Mouse (Mus musculus) frontal cortex, adult (tissue): ENCODE measurements around the gene Olfr78.
A peak's percentile ranks its signal among the peaks of the same experiment; 100 is the strongest.

Experiments
- ATAC-seq: cut with Nextera tagmentation; 2 replicates; pipeline ENCODE4 v1.9.2; 2017; ENCODE audit warnings: mild to moderate bottlenecking, moderate library complexity, mixed read lengths; ENCODE audit not compliant: low TSS enrichment

The Olfr78 gene

DNA sequence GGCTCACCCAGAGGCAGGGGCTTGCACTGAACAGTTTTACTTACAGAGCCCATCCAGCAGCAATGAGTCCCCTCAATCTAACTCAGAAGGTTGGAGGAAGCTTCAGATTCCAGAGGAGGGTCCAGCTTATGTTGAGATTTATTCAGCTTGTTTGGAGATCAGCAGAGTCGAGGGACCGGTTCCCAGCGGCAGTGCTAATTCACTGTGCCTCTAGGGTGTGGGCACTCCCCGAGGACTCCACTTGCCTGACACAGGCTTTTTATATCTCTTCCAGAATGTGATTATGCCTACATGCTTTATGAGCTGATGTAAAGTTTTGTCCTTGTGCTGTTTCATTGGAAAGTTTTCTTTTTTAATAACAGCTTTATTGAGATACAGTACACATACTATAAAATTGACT, at the start of gene Olfr78, which contains the start of gene Olfr560:
Gene Olfr78 (minus strand): TSS at position 206 of the 400 bp plus-strand sequence.
Gene Olfr560 (minus strand): TSS at position 101 of the 400 bp plus-strand sequence.
- ATAC-seq: peak; percentile 31; the same call in 1 of the 2 replicates

DNA sequence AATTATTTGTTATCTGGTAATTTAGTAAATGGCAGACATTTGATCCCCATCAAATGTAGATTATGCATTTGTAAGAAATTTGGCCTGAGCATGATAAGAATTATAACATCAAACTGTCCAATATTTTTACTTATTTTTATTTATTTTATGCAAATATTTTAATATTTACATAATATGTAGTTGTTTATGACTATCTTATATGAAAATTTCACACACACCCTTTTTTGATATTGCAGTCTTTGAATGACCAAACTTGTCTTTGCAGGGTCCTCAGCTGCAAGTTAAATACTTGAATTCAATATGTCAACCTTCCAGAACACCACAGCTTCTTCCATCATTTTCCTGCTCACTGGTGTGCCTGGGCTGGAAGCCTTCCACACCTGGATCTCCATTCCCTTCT, 43.9 kb upstream of the Olfr78 start, which contains the start of gene Olfr564:
Gene Olfr564 (plus strand): TSS at position 301 of the 400 bp plus-strand sequence.
- ATAC-seq: no peak

DNA sequence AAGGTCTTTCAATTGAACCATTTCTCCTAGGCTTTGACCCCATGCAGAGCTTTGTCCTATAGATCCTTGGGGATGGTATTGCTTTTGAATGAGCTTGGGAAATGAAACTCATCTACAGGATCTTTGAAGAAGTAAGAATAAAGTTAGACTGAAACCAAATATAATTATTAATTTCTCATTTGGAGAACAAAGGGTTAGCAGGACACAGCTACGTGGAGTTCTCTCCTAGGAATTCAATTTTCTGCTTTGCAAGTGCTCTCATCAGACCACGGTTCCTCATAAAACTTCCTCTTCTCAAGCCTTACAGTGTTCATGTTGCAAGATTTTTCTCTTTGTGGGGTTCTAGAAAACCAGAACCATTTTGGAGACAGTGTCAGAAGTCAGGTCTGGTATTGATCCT, 11.7 kb upstream of the Olfr78 start, which contains the start of gene Olfr561:
Gene Olfr561 (plus strand): TSS at position 301 of the 400 bp plus-strand sequence.
- no peak for ATAC-seq

DNA sequence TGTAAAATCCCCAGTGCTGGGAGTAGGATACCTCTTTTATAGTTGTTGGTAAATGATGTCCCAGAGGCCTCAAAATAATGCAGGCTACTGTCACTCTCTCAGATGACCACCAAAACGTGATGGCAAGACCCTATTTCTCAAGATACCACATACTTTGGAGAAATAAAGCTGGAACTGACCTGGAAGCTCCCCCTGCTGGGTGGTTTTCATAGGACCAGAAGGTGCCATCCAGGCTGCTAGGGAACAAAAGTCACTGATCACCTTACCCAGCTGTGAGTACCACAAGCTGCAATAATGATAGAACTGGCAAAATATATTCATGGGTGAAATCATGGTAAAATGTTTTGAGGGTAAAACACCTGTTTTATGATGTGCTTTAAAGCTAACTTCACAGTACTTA, 7.2 kb downstream of the Olfr78 start:
- no peak for ATAC-seq

DNA sequence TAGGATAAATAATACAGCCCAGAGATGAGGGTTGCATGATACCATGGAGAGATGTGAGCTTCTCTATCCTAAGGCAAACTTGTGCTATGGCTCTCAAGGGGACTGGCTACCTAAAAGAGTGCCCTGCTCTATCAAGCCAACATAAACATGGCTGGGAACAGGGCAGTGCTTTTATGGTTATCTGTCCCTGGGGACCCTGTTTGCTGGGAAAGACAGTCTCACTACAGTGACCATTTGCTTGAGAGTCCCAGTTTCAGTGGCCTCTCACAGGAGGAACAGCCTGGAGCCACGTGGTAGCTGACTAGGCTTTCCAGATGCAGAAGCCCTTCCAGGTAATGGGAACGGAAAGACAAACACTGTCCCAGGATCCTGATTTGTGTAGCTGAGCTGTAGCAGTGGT, 21.6 kb downstream of the Olfr78 start:
- ATAC-seq: no peak

DNA sequence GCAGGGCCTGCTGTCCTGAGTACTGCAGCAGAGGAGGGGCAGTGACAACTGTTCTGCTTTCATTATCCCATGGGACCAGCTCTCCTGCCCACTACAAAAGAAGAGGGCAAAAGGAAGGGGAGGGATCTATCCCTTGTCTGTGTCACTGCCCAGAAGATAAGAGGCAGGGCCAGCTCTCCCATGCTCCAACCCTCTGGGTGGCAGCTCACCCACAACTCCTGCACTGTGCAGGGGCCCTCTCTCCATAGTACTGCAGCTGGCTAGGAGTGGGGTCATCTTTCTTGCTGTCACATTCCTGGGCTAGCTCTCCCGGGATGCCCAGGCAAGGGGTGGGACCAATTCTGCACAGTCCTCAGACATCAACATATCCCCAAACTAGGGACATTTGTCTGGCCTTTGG, 25.5 kb downstream of the Olfr78 start:
- no peak for ATAC-seq

DNA sequence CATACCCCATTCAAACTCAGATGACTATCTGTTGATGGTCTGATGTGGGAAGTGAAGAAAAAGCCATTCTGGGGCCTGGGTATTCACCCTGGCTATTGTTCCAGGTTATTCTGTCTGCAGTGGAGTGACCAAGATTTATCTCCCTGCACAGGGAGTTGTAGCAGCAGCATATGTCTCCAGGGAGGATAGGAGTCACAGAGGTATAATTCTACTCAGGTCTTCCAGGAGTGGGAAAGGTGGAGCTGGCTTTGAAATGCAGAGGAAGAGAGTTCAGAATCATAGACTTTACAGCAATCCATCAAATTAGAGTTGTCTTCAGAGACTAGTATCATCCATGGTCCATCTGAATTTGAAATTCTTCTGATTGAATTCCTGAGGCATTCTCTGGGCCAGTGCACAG, 31.9 kb downstream of the Olfr78 start, which contains the start of gene Olfr559:
Gene Olfr559 (minus strand): TSS at position 101 of the 400 bp plus-strand sequence.
- ATAC-seq: no peak

DNA sequence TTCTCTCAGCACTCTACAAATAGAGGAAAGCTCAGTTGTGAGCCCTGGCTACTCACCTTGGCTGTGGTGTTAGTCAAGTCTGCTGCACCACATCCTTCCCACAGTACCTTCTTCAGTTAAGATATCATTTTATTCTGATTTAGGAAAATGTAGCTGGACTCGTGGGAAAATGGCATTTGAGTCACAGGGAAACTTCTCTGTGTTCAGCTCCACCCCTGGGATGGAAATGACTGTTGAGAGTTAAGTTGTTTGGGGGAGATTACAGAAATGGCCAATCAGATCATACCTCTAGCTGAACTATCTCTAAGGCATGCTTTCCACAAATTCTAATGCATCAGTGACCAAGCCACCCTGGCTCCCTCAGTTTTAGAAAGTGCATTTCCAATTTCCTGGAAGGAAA, 40.3 kb downstream of the Olfr78 start, which contains the start of gene Olfr33:
Gene Olfr33 (minus strand): TSS at position 101 of the 400 bp plus-strand sequence.
- no peak for ATAC-seq

DNA sequence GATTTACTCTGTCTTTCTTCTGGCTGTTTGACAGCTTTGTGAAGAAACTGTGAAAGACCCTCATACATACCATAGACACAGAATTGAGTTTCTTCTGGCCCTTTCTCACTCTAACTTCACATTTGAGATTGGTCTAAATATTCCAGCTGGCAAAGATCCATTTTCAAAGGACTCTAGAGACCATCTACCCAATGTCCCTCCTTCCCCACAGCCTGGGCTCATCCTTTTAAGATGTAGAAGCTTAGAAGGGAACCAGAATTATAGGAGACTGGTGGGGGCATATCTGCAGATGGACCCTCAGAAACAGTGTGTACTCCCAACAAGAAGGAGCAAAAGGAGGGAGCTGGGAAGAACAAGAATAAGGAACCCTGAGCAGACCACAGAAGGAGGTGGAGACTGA, 57.4 kb downstream of the Olfr78 start, which contains the start of gene Olfr558:
Gene Olfr558 (plus strand): TSS at position 301 of the 400 bp plus-strand sequence.
- no peak for ATAC-seq

DNA sequence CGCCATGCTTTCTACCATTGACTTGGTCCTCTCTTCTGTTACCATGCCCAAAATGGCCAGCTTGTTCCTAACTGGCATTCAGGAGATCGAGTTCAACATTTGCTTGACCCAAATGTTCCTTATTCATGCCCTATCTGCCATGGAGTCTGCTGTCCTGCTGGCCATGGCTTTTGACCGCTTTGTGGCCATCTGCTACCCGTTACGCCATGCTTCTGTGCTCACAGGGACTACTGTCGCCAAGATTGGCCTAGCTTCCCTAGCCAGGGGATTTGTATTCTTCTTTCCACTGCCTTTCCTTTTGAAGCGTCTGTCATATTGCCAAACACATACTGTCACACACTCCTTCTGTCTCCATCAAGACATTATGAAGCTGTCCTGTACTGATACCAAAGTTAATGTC, 60.8 kb downstream of the Olfr78 start:
- ATAC-seq: no peak

DNA sequence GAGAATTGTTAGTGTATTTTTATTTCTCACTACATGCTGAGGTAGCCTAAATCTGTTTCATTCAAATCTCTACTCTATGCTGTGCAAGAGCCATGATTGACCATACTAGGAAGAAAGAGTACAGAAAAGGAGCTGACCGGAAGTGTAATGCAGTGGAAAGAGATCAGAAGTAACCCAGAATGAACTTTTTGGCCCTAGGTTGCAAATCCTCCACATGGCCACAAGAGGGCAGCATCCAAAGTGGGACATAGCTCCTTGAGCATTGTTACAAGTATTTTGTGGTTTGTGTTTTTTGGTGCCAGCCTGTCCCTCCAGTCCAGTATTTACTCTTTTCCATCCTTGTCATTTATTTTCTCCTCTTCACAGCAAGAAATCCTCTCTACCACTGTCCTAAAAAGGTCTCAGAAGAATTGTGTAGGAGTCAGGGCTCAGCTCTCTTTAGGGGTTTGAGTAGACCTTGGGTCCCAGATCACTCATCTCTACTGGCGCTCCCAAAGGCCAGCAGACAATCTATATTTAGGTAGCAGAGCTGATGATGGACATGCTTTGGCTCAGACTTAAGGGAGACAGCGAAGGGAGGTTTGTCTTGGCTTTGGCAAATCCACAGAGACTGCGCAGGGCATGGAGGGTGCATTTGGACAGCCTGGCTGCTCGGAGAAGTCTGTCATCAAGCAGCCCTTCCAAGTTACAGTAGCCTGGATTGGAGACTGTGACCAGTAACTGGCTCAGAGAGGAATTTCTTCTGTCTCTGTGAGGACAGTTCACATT, 63.7 kb downstream of the Olfr78 start, which contains the start of gene Olfr557:
Gene Olfr557 (plus strand): TSS at position 553 of the 768 bp plus-strand sequence.
- peak; percentile 55; the same call in 1 of the 2 replicates for ATAC-seq
